Mouse (Mus musculus): ENCODE data around the gene Map2k6.
"Not testable (repeated sequence)": the region's sequence is repeated elsewhere in the genome, so short reads cannot be mapped to it uniquely, and the experiment has no call there.

Map2k6 gene

DNA sequence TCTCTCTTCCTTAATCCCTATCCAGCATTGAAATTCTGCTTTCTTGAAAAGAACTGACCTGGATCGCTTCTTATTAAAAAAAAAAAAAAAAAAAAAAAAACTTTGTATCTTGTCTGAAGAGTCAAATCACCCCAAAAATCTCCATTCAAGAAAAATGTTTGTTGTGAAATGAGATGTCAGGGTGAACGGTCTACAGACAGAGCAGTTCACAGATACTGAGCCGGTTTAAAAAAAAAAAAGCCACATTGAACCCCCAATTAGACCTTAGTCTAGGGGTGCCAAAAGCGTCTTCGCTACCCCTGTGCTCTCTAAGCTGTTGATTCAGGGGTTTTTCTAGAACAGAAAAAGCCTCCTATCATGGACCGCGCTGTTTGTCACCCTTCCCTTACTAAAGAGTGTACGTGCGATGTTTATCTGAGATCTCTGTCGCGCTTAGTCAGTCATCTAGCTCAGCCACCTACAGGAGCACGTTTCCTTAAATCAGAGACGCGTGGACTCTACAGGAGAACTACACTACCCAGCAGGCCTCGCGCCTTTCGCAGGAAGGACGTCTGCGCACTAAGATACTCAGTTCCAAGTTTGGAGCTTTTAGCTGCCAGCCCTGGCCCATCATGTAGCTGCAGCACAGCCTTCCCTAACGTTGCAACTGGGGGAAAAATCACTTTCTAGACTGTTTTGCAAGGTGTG is at the start of gene Map2k6:
Gene Map2k6, plus strand, starts transcription at position 570 of the 687 bp plus-strand sequence.
- peak; percentile 76 to 91 for DNase-seq (ENCODE audit: low spot score in 2 of 2)

DNA sequence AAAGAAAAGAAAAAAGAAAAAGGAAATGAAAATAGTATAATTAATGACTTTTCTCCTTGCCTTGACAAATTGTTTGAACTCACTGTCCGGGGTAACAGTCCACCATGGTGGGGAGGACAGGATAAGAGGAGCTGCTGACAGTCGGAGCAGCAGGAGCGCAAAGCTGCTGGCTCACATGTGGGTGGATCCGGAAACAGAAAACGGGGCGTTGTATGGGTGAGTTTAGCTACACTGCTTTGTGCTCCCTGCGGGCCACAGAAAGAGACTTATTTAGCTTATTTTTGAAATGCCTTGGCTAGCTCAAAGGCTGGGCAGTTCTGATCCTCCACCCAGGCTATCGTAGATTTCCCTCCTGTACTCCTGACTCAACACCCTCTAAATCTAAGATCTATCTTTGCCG is 44.7 kb upstream of the Map2k6 start:
- DNase-seq (ENCODE audit: low spot score in 2 of 2) = peak in 1 of 2 experiments; percentile 13

- not testable (repeated sequence) for DNase-seq (ENCODE audit: low spot score in 2 of 2)
These were observed 43.8 kb upstream of the Map2k6 start for GRCm38 (mm10) chr11:110355131-110355530.

GRCm38 (mm10) chr11:110357756-110358551 is 41.0 kb upstream of the Map2k6 start:
- peak in 1 of 2 experiments; percentile 77 for DNase-seq (ENCODE audit: low spot score in 2 of 2)

GRCm38 (mm10) chr11:110365016-110365415 is 33.9 kb upstream of the Map2k6 start:
- DNase-seq (ENCODE audit: low spot score in 2 of 2) = peak in 1 of 2 experiments; percentile 11

DNA sequence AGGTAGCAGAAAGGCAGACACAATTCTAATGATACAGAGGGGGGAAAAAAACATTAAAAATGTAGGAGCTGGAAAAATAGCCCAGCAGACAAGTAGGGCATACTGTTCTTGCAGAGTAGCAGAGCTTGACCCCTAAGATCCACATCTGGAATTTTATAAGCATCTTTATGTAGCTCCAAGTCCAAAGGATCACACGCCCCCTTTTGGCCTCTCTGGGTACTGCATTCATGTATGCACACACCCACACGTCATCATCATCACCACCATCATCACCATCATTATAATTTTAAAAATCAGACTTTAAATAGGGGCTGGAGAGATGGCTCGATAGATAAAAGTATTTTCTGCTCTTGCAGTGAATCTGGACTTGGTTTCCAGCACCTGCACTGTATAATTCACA is 32.0 kb upstream of the Map2k6 start:
- DNase-seq (ENCODE audit: low spot score in 2 of 2) = no peak

DNA sequence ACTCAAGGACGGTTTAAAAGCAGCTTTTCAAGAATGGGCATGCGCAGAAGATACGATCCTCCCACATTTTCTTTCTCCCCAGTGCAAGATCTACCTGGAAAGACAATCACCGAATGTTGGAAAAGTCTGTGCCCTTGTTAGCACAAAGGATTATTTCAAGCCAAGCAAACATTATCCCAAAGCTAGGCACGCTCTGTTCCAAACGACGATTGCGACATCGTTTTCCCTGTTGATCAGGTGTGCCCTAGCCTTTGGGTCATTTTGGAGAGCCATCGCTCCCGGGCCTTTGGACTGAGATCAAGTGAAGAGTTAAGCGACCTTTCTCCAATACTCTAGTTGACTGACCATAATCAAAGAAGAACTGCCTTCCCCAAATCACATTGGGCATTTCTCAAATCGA is 31.3 kb upstream of the Map2k6 start:
- no peak for DNase-seq (ENCODE audit: low spot score in 2 of 2)

DNA sequence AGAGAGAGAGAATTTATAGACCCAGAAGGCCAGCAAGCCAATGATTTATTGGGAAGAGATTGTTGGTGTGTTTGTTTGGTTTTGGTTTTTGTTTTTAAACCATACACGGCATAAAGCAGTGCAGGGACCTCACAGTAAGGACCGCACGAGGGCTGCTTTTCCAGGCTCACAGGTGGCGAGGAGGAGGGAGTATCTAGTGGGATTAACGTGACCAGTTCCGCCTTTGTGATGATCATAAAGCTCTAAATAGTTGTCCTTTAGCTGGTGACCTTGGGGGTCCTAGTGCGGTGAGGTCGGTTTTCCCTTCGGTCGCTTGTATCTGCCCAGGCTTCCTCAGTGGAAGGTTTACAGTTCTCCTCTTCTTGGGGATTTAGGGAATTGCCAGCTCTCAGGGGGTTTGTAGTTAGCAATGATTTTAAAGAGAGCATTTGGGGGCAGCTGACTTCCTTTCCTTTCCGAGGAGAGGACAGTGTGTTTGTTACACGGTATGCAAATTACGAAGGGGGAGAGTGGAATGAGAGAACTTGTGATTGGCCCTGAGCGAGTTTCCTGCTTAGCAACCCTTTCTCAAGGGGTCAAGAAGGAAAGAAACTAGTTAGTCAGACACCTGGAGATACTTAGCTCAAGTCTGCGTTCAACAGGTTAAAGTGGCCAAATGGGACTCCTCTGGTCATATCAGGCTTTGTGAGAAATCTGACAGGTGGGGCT is 29.5 kb upstream of the Map2k6 start:
- DNase-seq (ENCODE audit: low spot score in 2 of 2) = no peak

DNA sequence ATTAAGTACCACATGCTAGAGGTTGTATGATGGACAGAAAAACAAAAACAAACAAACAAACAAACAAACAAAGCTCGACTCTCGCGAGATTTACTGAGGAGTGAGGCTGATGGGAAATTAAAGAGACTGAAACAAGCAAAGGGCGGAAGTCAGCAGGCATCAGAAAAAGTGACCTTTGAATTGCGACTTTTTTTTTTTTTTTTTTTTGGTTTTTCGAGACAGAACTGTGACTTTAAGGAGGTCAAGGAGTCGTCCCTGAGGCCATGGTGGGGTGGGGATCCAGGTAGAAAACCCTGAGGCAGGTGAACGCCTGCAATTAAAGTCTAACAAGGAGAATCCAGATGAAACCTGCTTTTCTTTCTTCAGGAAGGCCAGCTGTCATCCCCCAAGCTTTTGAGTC is 27.1 kb upstream of the Map2k6 start:
- no peak for DNase-seq (ENCODE audit: low spot score in 2 of 2)

DNA sequence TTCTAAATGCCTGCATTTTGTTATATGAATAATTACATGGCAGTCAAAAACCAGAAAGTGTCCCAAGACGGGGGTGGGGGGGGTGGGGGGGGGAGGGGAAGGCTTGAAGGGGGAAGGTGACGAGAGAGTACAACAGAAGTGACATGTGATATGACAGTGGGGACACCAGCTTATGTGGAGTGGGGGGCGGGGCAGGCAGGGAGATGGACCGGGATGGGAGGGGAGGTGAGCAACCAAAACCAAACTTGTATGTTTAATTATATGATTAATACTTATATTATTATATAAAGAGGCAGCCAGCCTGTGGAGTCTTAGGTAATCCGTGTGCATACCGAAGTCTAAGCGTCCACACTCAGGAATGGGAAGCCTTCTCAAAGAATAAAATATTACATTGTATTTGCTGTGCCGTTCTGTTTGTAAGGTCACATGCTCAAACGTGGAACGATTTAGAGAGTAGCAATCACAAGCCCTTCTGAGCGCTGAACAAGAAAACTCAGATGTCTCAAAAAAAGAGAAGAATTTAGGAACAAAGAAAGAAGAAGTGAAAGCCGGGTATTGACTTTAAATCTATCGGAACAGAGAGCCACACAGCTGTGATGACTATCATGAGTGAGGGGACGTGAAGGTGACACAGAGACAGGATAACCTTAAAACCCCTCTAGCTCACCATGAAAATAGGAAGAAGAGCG is 26.5 kb upstream of the Map2k6 start:
- no peak for DNase-seq (ENCODE audit: low spot score in 2 of 2)

GRCm38 (mm10) chr11:110374036-110374435 is 24.9 kb upstream of the Map2k6 start:
- no peak for DNase-seq (ENCODE audit: low spot score in 2 of 2)

DNA sequence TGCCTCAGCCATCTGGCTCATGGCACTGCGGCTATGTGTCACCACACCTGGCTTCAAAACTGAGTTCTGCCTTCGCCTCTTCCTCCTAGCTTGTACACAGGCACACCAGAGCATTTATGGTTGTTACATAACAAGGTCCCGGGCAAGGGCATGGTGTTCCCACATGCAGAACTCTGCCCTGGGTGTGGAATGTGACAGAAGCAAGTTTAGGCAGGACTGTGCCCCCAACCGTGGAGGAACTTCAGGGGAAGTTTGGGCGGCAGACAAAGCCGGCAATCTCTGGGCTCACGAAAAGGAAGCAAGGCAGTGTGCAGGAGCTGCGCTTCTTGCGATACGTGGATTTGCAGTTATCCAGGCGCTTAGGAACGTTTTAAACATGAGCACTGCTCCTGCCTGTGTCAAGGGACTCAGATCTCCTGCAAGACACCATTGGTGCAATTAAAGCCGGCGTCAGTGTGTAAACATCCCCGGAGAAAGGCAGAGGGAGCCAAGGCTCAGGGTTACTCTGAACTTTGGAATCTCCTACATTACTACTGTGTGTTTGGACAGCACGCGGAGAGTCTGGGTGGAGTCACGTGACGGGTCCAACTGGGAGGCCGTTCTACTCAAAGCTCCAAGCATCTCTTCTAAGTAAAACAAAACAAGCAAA is 19.1 kb upstream of the Map2k6 start:
- peak in 1 of 2 experiments; percentile 53 for DNase-seq (ENCODE audit: low spot score in 2 of 2)

- DNase-seq (ENCODE audit: low spot score in 2 of 2) = no peak
These were observed 18.6 kb upstream of the Map2k6 start for GRCm38 (mm10) chr11:110380310-110380668.

- no peak for DNase-seq (ENCODE audit: low spot score in 2 of 2)
These were observed 13.4 kb upstream of the Map2k6 start for GRCm38 (mm10) chr11:110385487-110385886.

- no peak for DNase-seq (ENCODE audit: low spot score in 2 of 2)
These were observed 6.2 kb upstream of the Map2k6 start for GRCm38 (mm10) chr11:110392763-110393162.

- no peak for DNase-seq (ENCODE audit: low spot score in 2 of 2)
These were observed 4.0 kb upstream of the Map2k6 start for GRCm38 (mm10) chr11:110394788-110395452.

DNA sequence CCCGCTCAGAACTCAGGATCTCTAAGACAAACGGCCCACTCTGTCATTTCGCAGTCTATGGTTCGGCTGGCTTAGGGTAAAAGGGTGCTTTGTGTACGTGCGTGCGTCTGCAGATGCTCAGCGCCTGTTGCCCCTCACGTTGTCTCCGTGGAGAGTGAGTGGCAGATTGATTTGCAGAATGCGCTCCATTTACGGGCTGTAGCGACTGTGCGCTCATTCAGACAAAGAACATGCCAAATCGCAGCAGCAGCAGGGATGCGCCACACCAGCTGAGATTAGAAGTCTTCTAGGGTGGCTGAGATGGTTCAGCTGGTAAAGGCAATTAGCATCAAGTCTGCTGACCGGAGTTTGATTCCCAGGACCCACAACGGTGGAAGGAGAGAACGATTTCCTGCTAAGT is 2.8 kb upstream of the Map2k6 start:
- DNase-seq (ENCODE audit: low spot score in 2 of 2) = no peak

DNA sequence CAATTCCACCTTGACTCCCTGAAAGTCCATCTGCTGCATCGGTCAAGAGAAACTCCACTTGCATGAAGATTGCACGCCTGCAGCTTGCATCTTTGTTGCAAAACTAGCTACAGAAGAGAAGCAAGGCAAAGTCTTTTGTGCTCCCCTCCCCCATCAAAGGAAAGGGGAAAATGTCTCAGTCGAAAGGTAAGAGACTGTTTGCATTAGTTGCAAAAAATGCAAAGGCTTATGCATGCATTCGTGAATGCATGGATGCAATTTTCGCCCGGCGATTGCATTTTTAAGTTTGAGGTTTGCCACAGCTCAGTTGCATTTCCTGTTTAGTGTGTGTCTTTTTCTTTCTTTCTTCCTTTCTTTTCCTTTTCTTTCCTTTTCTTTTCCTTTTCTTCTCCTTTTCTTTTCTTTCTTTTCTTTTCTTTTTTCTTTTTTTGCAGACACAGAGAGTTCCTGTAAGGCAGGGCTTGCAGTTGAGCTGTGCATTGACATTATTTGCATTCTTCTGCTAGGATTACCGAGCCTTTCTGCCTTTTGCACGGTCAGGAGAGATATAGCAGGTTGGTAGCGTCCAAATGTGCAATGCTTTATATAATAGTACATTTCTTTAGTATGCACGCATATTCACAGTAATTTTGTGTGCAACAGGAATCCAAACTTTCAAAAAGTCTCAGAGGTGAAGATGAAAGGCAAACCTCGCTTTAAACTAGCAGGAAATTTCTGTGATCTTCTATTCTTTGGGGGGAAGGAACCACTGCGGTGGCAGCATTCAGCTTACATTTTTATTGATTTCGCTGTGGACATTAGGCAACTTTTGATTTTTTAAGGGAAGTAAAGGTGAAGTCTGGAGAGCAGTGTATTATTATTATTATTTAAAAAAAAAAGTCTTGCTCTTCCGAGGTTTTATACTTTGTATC is 573 bp downstream of the Map2k6 start:
- no peak for DNase-seq (ENCODE audit: low spot score in 2 of 2)

DNA sequence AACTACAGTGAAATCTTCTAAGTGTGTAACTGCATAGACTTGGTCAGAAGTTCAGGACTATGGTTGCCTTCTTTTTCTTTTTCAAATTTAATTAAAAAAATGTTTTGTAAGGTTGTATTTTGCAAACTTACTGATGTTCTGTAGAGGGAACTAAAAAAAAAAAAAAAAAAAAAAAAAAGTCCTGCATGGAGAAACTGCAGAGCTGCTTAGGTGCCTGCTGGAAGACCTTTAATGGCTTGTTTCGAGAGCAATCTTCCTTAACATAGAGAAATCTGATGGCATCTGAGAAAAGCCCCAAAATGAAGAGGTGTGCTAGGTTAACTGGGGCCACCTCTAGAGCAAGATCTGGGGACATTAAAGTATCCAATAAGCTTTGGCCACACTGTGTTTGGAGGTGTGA is 1.4 kb downstream of the Map2k6 start:
- DNase-seq (ENCODE audit: low spot score in 2 of 2) = no peak

GRCm38 (mm10) chr11:110402671-110403070 is 3.7 kb downstream of the Map2k6 start:
- no peak for DNase-seq (ENCODE audit: low spot score in 2 of 2)
